Mouse (Mus musculus): ENCODE results near the gene Dst.

The Dst gene

GRCm38 (mm10) chr1:33975333-33975732 lies 67.3 kb downstream of the Dst start:
- DNase-seq (ENCODE audit: low read depth, low spot score), result no peak

GRCm38 (mm10) chr1:33977832-33978231 lies 69.8 kb downstream of the Dst start:
- DNase-seq (ENCODE audit: low read depth, low spot score), result no peak

GRCm38 (mm10) chr1:33980420-33980819 lies 72.4 kb downstream of the Dst start:
- DNase-seq (ENCODE audit: low read depth, low spot score), result peak; percentile 51

GRCm38 (mm10) chr1:33989643-33990042 lies 81.6 kb downstream of the Dst start:
- DNase-seq (ENCODE audit: low read depth, low spot score), result no peak

- no peak for DNase-seq (ENCODE audit: low read depth, low spot score)
These were observed 83.0 kb downstream of the Dst start for GRCm38 (mm10) chr1:33991067-33991466.

GRCm38 (mm10) chr1:33992810-33993209 lies 84.8 kb downstream of the Dst start:
- no peak for DNase-seq (ENCODE audit: low read depth, low spot score)

GRCm38 (mm10) chr1:33994201-33994600 lies 86.2 kb downstream of the Dst start:
- DNase-seq (ENCODE audit: low read depth, low spot score), result peak; percentile 63

- no peak for DNase-seq (ENCODE audit: low read depth, low spot score)
These were observed 87.4 kb downstream of the Dst start for GRCm38 (mm10) chr1:33995386-33995785.

GRCm38 (mm10) chr1:33996105-33996887 lies 88.3 kb downstream of the Dst start:
- DNase-seq (ENCODE audit: low read depth, low spot score), result no peak

- no peak for DNase-seq (ENCODE audit: low read depth, low spot score)
These were observed 94.3 kb downstream of the Dst start for GRCm38 (mm10) chr1:34002321-34002720.

- no peak for DNase-seq (ENCODE audit: low read depth, low spot score)
These were observed 94.9 kb downstream of the Dst start for GRCm38 (mm10) chr1:34002970-34003369.

GRCm38 (mm10) chr1:34005238-34005725 lies 97.3 kb downstream of the Dst start:
- no peak for DNase-seq (ENCODE audit: low read depth, low spot score)

GRCm38 (mm10) chr1:34005726-34006638 lies 98.0 kb downstream of the Dst start:
- peak; percentile 95 for DNase-seq (ENCODE audit: low read depth, low spot score)

- DNase-seq (ENCODE audit: low read depth, low spot score), result peak; percentile 37
These were observed 98.9 kb downstream of the Dst start for GRCm38 (mm10) chr1:34006828-34007361.

- DNase-seq (ENCODE audit: low read depth, low spot score), result peak; percentile 60
These were observed 99.4 kb downstream of the Dst start for GRCm38 (mm10) chr1:34007379-34007778.

- peak; percentile 79 for DNase-seq (ENCODE audit: low read depth, low spot score)
These were observed 103.1 kb downstream of the Dst start for GRCm38 (mm10) chr1:34011051-34011677.

GRCm38 (mm10) chr1:34011821-34012271 lies 103.8 kb downstream of the Dst start:
- peak; percentile 57 for DNase-seq (ENCODE audit: low read depth, low spot score)

- no peak for DNase-seq (ENCODE audit: low read depth, low spot score)
These were observed 105.5 kb downstream of the Dst start for GRCm38 (mm10) chr1:34013490-34013889.

GRCm38 (mm10) chr1:34016780-34017179 lies 108.8 kb downstream of the Dst start:
- peak; percentile 57 for DNase-seq (ENCODE audit: low read depth, low spot score)

- no peak for DNase-seq (ENCODE audit: low read depth, low spot score)
These were observed 109.3 kb downstream of the Dst start for GRCm38 (mm10) chr1:34017323-34017722.

- DNase-seq (ENCODE audit: low read depth, low spot score), result no peak
These were observed 112.6 kb downstream of the Dst start for GRCm38 (mm10) chr1:34020599-34020998.

GRCm38 (mm10) chr1:34021574-34021973 lies 113.5 kb downstream of the Dst start:
- peak; percentile 79 for DNase-seq (ENCODE audit: low read depth, low spot score)
